Mouse (Mus musculus) heart, embryonic 14.5 days (tissue): Measurements from ENCODE around the gene Kansl1. TPM values are rescaled to one million over a fixed set of nuclear protein-coding genes. Genes with fewer than 3 reads are reported as not detected.

Experiments
- ATAC-seq: fragments of 200-750 bp; cut with Nextera tagmentation; 2 replicates; pipeline ENCODE4 v1.8.0; 2017; ENCODE audit warnings: low read depth, moderate TSS enrichment; ENCODE audit not compliant: insufficient number of reproducible peaks, insufficient read depth, low FRiP score
- H3K27ac ChIP-seq, 2 experiments: fragments of 200-500 bp in 1 of 2; fragments of 300-500 bp in 1 of 2; sonication (generic) in 1 of 2; replicated peaks in 1 of 2; 2 replicates each; pipeline ENCODE4 v1.5.1; 2012 to 2014; ENCODE audit warnings: low read depth in 2 of 2, low read length in 2 of 2, control low read depth in 1 of 2, mild to moderate bottlenecking in 1 of 2, mixed read lengths in 1 of 2; ENCODE audit not compliant: control insufficient read depth in 1 of 2, insufficient read depth in 1 of 2
- H3K27me3 ChIP-seq: fragments of 300-500 bp; sonication (generic); 2 replicates; pipeline ENCODE4 v1.6.1; 2014; ENCODE audit warnings: mild to moderate bottlenecking, low read length, control low read depth; ENCODE audit not compliant: control insufficient read depth, insufficient read depth
- H3K36me3 ChIP-seq: fragments of 300-500 bp; sonication (generic); 2 replicates; pipeline ENCODE4 v1.6.1; 2014; ENCODE audit warnings: mild to moderate bottlenecking, control low read depth, low read length, mixed read lengths; ENCODE audit not compliant: control insufficient read depth, insufficient read depth
- H3K4me1 ChIP-seq, 2 experiments: fragments of 200-500 bp in 1 of 2; fragments of 300-500 bp in 1 of 2; sonication (generic) in 1 of 2; 2 replicates each; pipeline ENCODE4 v1.6.1; 2012 to 2014; ENCODE audit warnings: low read length in 2 of 2, control low read depth in 1 of 2, mixed read lengths in 1 of 2; ENCODE audit not compliant: control insufficient read depth in 2 of 2, insufficient read depth in 2 of 2
- H3K4me2 ChIP-seq: fragments of 300-500 bp; sonication (generic); 2 replicates; pipeline ENCODE4 v1.6.1; 2014; ENCODE audit warnings: mild to moderate bottlenecking, low read length
- H3K4me3 ChIP-seq, 2 experiments: fragments of 200-500 bp in 1 of 2; fragments of 300-500 bp in 1 of 2; sonication (generic) in 1 of 2; 2 replicates each; pipeline ENCODE4 v1.5.1; 2012 to 2014; ENCODE audit warnings: low read length in 2 of 2, mild to moderate bottlenecking in 2 of 2, control low read depth in 1 of 2, low read depth in 1 of 2, moderate library complexity in 1 of 2; ENCODE audit not compliant: control insufficient read depth in 1 of 2, insufficient read depth in 1 of 2
- H3K9ac ChIP-seq: fragments of 300-500 bp; sonication (generic); 2 replicates; pipeline ENCODE4 v1.6.1; 2014; ENCODE audit warnings: mild to moderate bottlenecking, low read length
- H3K9me3 ChIP-seq: fragments of 300-500 bp; sonication (generic); 2 replicates; pipeline ENCODE4 v1.6.1; 2016; ENCODE audit warnings: low read length, control low read depth; ENCODE audit not compliant: control insufficient read depth
- WGBS: fragments of 180-500 bp; shearing (Covaris S2); extraction: QIAGEN DNeasy Blood & Tissue Kit; methylation state at CpG from one replicate; pipeline ENCODE4 v1.1.7; 2014; 5-methylcytosine and 5-hydroxymethylcytosine counted together
- polyA plus RNA-seq: library from polyadenylated mRNA; unstranded; fragments of >200 nt; fragmentation: Nextera tagmentation; extraction: Ambion mirVana; gene quantifications from 2 replicates; pipeline ENCODE4 v1.2.1, GENCODE M21; 2014

Gene Kansl1
- polyA plus RNA-seq, 1 experiment from 2014 or later, result 16.5 TPM

DNA sequence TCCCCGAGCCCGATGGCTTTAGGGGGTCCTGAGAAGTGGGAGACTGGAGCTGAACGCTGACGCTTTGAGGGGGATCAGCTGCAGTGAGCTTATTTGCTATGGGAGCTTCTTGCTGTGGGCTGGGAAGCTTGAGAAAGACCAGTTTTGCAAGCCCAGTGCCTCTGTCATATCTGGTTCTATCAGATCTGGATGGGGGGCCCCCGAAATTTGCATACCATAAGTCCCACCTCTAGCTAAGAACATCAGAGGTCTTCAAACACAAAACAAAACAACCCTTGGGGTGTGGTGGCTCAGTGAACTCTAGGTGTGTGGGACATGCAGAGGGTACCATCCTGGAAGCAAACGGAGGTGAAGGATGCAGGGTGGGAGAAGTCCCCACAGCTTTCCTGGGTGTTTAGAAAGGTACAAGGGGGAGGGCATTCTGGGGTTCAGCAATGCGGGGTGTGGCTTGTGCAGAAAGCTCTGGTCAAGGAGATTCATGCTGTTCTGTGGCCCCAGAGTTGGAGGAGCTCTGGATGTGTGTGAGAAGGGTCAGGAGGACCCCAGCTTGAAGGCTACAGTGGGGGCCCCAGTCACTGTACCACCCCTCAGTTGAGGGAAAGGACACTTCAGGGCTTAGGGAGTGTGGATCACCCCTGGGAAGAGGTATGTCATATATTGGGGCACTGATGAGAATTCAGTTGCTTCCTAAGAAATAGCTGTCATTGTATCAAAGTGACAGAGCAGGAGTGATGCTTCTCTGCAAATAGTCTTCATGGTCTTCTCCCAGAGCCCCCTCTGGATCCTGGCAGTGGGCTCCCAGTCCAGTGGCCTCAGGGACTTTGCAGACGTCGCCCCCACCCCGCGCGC lies 159.1 kb downstream of the Kansl1 start:
- no peak overlapping the region for H3K9ac ChIP-seq
- peaks cover 0 to 5% of the 10 kb centered on the region in 2 experiments; a peak in 1 of 4 replicates for H3K4me1 ChIP-seq
- peak overlapping the region; percentile 40; the same call in 1 of the 2 replicates for H3K4me2 ChIP-seq
- H3K9me3 ChIP-seq, result no peaks in the 10 kb centered on the region
- H3K4me3 ChIP-seq, result no peak overlapping the region
- WGBS, result 27% methylated on average over 12 of the region's 12 CpGs
- no peak overlapping the region for H3K27ac ChIP-seq
- peaks cover 27% of the 10 kb centered on the region for H3K27me3 ChIP-seq
- no peaks in the 10 kb centered on the region for H3K36me3 ChIP-seq
- ATAC-seq, result no peak

DNA sequence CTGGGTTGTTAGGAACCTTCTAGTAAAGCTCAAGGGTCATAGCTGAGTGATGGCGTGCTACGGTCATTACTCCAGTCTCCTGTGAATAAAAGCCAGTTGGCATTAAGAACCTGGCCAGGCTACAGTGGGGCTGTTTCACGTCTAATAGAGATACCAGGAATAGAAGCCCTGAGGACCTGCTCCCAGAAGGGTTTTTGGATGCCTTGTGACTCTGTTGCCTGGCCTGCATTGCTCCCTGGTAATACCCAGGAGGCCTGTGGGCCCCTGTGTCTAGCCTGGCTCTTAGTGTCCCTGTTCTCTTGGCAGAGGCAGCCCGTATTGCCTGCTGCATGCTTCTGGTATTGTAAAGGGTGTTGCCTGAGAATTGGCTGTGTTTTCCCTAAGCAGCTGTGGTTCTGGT lies 161.5 kb downstream of the Kansl1 start:
- no peak overlapping the region for H3K4me3 ChIP-seq
- peaks cover 0 to 8% of the 10 kb centered on the region in 2 experiments; a peak in 1 of 4 replicates for H3K4me1 ChIP-seq
- 69% methylated on average over 4 of the region's 4 CpGs for WGBS
- no peak for ATAC-seq
- H3K27ac ChIP-seq, result no peak overlapping the region
- peaks cover 27% of the 10 kb centered on the region for H3K27me3 ChIP-seq
- H3K36me3 ChIP-seq, result no peaks in the 10 kb centered on the region
- no peak overlapping the region for H3K4me2 ChIP-seq
- no peaks in the 10 kb centered on the region for H3K9me3 ChIP-seq
- H3K9ac ChIP-seq, result no peak overlapping the region

DNA sequence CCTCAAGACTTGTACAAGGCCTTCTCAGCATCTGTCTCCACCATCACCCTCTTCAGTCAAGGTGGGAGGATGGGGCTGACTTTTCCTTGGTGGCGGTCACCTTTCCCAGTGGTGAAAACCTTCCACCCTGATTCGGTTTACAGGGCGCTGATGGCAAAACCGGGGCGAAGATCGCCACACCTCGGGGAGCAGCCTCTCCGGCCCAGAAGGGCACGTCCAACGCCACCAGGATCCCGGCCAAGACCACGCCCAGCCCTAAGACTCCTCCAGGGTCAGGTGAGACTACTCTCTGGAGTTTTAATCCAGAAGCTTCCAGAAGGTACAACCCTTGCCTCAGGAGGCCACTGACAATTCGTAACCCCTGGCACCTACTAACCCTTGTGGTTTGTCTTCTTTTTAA lies 162.2 kb downstream of the Kansl1 start:
- Histone ChIP-seq H3K9me3 (no peaks in the 10 kb centered on the region), H3K4me3 (no peak overlapping the region), H3K36me3 (no peaks in the 10 kb centered on the region), H3K4me1 (peaks cover 0 to 8% of the 10 kb centered on the region in 2 experiments; a peak in 1 of 4 replicates), H3K9ac (no peak overlapping the region), H3K27me3 (peaks cover 27% of the 10 kb centered on the region), H3K4me2 (no peak overlapping the region), H3K27ac (no peak overlapping the region)
- no peak for ATAC-seq
- WGBS, result 93% methylated on average over 13 of the region's 13 CpGs

DNA sequence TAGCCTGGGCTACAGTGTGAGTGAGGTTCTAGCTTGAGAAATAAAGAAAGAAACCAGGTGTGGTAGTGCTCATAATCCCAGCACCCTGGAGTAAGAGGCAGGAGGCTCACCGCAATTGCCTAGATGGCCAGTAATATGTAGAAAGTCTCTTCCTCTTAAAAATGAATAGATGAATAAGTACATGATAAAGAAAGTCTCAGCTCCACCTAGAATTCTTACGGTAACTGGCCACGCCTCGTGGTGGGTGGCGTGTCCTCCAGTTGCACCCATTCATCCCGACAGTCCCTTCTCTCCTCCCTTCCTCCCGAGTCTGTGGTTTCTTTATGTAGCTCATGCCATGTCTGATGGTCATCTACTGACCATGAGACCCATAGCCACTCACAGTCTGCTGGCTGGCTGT lies 162.9 kb downstream of the Kansl1 start:
- Histone ChIP-seq H3K9ac (no peak overlapping the region), H3K36me3 (no peaks in the 10 kb centered on the region), H3K4me2 (no peak overlapping the region), H3K27ac (no peak overlapping the region), H3K4me1 (peaks cover 5 to 8% of the 10 kb centered on the region in 2 experiments; a peak in 3 of 4 replicates), H3K9me3 (no peaks in the 10 kb centered on the region), H3K4me3 (no peak overlapping the region), H3K27me3 (peaks cover 20% of the 10 kb centered on the region)
- no peak for ATAC-seq
- 85% methylated on average over 7 of the region's 7 CpGs for WGBS

DNA sequence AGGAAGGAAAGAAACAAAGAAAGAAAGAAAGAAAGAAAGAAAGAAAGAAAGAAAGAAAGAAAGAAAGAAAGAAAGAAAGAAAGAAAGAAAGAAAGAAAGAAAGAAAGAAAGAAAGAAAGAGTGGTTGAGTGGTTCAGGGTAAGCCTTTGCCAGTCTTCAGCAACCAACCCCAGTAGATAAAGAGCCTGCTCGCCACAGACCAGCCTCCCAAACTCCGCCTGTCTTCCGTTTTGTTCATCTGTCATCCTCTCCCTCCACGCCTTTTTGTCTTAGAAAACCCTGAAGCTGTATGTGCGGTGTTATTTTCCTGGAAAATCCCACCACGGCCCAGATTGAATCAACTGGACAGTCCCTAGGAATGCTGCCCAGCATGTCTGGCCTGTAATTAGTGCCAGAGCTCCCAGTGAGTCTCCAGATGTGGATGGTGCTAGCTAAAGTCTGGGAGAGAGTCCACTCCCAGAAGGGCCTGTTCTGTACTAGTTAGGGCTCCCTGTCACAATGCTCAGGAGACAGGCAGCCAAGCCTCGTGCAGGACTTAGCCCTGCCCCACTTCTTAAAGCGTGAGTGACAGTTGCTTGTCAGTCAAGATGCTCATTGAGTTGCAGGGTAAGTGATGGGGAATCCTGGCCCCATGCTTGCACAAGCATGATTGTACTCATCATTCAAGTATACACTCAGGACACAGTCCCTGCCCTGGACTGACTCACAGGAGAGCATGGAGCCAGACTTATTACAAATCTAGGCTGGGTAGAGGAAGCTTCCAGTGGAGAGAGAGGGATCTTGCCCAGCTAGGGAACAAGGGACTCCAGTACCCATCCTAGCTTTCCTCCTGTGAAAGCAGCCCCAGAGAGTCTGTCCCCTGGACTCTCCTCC lies 165.3 kb downstream of the Kansl1 start:
- H3K27me3 ChIP-seq, result no peaks in the 10 kb centered on the region
- 65% methylated on average over 8 of the region's 8 CpGs for WGBS
- H3K4me2 ChIP-seq, result no peak overlapping the region
- H3K36me3 ChIP-seq, result no peaks in the 10 kb centered on the region
- no peak overlapping the region for H3K27ac ChIP-seq
- no peak overlapping the region for H3K9ac ChIP-seq
- ATAC-seq, result no peak
- no peaks in the 10 kb centered on the region for H3K9me3 ChIP-seq
- H3K4me1 ChIP-seq, result peaks cover 3 to 5% of the 10 kb centered on the region in 2 experiments; a peak in 2 of 4 replicates
- H3K4me3 ChIP-seq, result no peak overlapping the region

DNA sequence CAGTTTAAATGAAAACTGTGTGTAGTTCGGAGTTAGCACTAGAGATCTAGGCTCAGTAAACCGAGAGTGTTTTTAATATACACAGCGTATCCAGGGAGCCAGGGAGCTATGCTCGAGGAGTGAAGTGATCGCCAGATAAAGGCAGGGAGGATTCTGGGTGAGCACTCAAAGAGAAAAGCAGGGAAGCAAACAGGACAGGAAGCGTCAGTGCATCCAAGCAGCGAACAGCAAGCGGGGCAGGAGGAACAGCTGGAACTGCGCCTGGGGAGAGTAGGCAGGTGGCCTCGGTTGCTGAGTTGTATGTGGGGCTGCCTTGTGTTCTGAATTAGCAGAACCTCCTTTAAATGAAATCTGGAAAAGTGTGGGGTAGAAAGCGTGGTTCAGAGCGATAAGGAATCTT lies 166.0 kb downstream of the Kansl1 start:
- Histone ChIP-seq H3K27ac (no peak overlapping the region), H3K36me3 (no peaks in the 10 kb centered on the region), H3K4me3 (no peak overlapping the region), H3K4me1 (peaks cover 3 to 5% of the 10 kb centered on the region in 2 experiments; a peak in 2 of 4 replicates), H3K4me2 (peak overlapping the region; percentile 40), H3K9ac (no peak overlapping the region), H3K27me3 (no peaks in the 10 kb centered on the region), H3K9me3 (no peaks in the 10 kb centered on the region)
- WGBS, result 44% methylated on average over 12 of the region's 12 CpGs
- ATAC-seq, result no peak

DNA sequence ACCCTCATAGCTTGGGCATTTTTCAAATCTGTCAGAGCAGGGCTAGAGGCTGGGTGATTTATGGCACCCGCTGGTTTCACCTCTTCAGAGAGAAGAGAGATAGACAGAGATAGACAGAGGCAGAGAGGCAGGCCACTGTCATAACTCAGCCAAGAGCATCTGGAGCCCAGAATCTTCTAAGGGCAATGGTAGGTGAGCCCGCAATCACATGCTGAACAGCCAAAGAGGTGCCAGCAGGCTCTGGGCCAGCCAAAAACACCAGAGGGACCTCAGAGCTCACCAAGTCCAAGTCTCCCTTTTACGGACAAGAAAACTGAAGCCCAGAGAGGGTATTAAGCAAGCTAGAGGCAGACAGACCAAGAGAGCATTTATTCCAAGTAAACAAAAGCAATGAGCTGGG lies 171.0 kb downstream of the Kansl1 start:
- Histone ChIP-seq H3K9me3 (no peaks in the 10 kb centered on the region), H3K4me3 (no peak overlapping the region), H3K9ac (no peak overlapping the region), H3K27me3 (no peaks in the 10 kb centered on the region), H3K4me2 (no peak overlapping the region), H3K27ac (no peak overlapping the region), H3K4me1 (peaks cover 7 to 10% of the 10 kb centered on the region in 2 experiments; a peak in 2 of 4 replicates), H3K36me3 (no peaks in the 10 kb centered on the region)
- WGBS, result 89% methylated on average over 3 of the region's 3 CpGs
- no peak for ATAC-seq
